Mouse (Mus musculus) kidney, adult 2 months (tissue): ENCODE measurements around the gene Cx3cr1.

Source experiments
- CTCF ChIP-seq: fragments of 200-500 bp; conservative IDR thresholded peaks from 2 replicates; pipeline ENCODE4 v1.5.1; 2011; ENCODE audit warnings: low read depth, mild to moderate bottlenecking, control low read depth, low read length, moderate library complexity, mixed read lengths; ENCODE audit not compliant: insufficient read depth, insufficient read length
- POLR2A ChIP-seq: fragments of 200-500 bp; IDR thresholded peaks from one replicate; pipeline ENCODE4 v1.6.1; 2011; ENCODE audit warnings: low read depth, low read length, control low read depth

DNA sequence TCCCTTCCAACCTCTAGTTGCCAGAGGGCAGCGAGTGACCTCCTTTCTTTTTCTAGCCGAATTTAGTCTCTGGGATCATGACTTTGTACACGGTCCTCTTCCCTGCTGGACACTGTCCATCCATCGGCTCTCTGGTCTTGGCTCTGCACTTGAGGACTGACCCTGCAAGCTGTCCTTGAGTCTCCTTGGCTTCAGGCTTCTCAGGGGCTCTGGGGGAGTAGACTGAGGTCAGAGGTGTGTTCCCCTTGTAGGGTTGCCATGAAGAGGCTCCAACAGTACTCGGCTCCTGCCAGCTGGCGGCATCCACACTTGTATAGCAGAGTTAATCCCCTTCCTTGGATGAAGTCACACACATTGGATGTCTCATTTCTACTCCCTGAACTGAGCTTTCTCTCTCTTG lies 70.0 kb downstream of the Cx3cr1 start:
- TF ChIP-seq CTCF (no peak), POLR2A (no peak)
